ENCODE assay signal across 7 mouse cellular contexts in genomic region chr13:56703222-56703870, GRCm38 (mm10). TPM values are rescaled to one million over a fixed set of nuclear protein-coding genes. Genes with fewer than 3 reads are reported as not detected.
DNase-seq lines count a peak whose midpoint lies in the region; ATAC-seq and TF ChIP-seq lines count a peak whose summit lies in the region.

No protein-coding gene starts in this region.

- peak overlapping the region; percentile 83 for H3K4me2 ChIP-seq in hindbrain, embryonic 16.5 days (ENCODE audit: low read length)
- peak overlapping the region; percentile 71 for H3K4me2 ChIP-seq in midbrain, embryonic 12.5 days (replicated peaks)

- H3K36me3 ChIP-seq in hindbrain, embryonic 16.5 days (ENCODE audit: control insufficient read depth, insufficient read depth, low read length) = no peaks in the 10 kb centered on the region
- H3K36me3 ChIP-seq in midbrain, embryonic 12.5 days = peaks cover 10% of the 10 kb centered on the region

- peak overlapping the region; percentile 99 for H3K27ac ChIP-seq in gastrocnemius, adult 2 months
- peak overlapping the region; percentile 99 for H3K27ac ChIP-seq in hindbrain, embryonic 16.5 days (ENCODE audit: low read depth, low read length)
- peak overlapping the region; percentile 99 for H3K27ac ChIP-seq in midbrain, embryonic 12.5 days (replicated peaks)

- no peaks in the 10 kb centered on the region for H3K9me3 ChIP-seq in hindbrain, embryonic 16.5 days (ENCODE audit: control insufficient read depth, low read length)
- no peaks in the 10 kb centered on the region for H3K9me3 ChIP-seq in midbrain, embryonic 12.5 days

- TF ChIP-seq CTCF in gastrocnemius, adult 2 months (IDR thresholded peaks at IDR 0.05) = no peak

- peak overlapping the region; percentile 96 for H3K9ac ChIP-seq in hindbrain, embryonic 16.5 days (ENCODE audit: low read depth, low read length)
- peak overlapping the region; percentile 96 for H3K9ac ChIP-seq in midbrain, embryonic 12.5 days (replicated peaks)

- WGBS in hindbrain, embryonic 16.5 days = 0% methylated on average over 41 of the region's 80 CpGs
- under 1% methylated on average over 59 of the region's 80 CpGs for WGBS in midbrain, embryonic 12.5 days

- H3K4me1 ChIP-seq in hindbrain, embryonic 16.5 days (ENCODE audit: control insufficient read depth, insufficient read depth, low read depth, low read length) = peaks cover 46% of the 10 kb centered on the region
- H3K4me1 ChIP-seq in midbrain, embryonic 12.5 days = peaks cover 48% of the 10 kb centered on the region

- intact Hi-C loops in gastrocnemius, adult 2 months (cut with DNase I) = no loop called here
- intact Hi-C loops in left cerebral cortex, postnatal 4 days (cut with DNase I) = no loop called here

- peak; percentile 84 to 93 for DNase-seq in adrenal gland, adult (ENCODE audit: inconsistent age in 2 of 2, low spot score in 1 of 2)
- peak; percentile 80 for DNase-seq in gastrocnemius, adult 2 months
- peak; percentile 69 for DNase-seq in left cerebral cortex, postnatal 4 days
- peak; percentile 66 for DNase-seq in skeletal muscle tissue, adult 2 months (ENCODE audit: low read depth, low spot score)

- H3K4me3 ChIP-seq in gastrocnemius, adult 2 months = peak overlapping the region; percentile 94
- H3K4me3 ChIP-seq in hindbrain, embryonic 16.5 days (ENCODE audit: low read length) = peak overlapping the region; percentile 73
- peak overlapping the region; percentile 56 for H3K4me3 ChIP-seq in midbrain, embryonic 12.5 days

- H3K27me3 ChIP-seq in hindbrain, embryonic 16.5 days (replicated peaks; ENCODE audit: control insufficient read depth, insufficient read depth, low read length) = no peaks in the 10 kb centered on the region
- no peaks in the 10 kb centered on the region for H3K27me3 ChIP-seq in midbrain, embryonic 12.5 days

- ATAC-seq in common myeloid progenitor, adult 5-6 weeks (replicated peaks; ENCODE audit: low read depth, poor library complexity, severe bottlenecking) = peak; percentile 66
- ATAC-seq in hindbrain, embryonic 16.5 days = peak; percentile 80
- peak; percentile 81 for ATAC-seq in midbrain, embryonic 12.5 days (ENCODE audit: low FRiP score, low read depth)

RNA-seq across cellular contexts. Expression of gene Smad5, which starts 0.5 kb away (rescaled TPM):
- 29.6 and 30.8 TPM in 2 replicates for total RNA-seq in common myeloid progenitor, adult 5-6 weeks (2017)
- total RNA-seq in gastrocnemius, adult 2 months (2021) = 10 to 100 TPM; 24.4 to 24.5 TPM
- 17.2 and 21.3 TPM in 2 replicates for polyA plus RNA-seq in hindbrain, embryonic 16.5 days (2015; fragmentation: Nextera tagmentation; extraction: Ambion mirVana)
- 10 to 100 TPM; 36.0 to 41.9 TPM for total RNA-seq in left cerebral cortex, postnatal 4 days (2021)
- polyA plus RNA-seq in midbrain, embryonic 12.5 days (2016; fragmentation: Nextera tagmentation; extraction: Ambion mirVana) = 38.3 and 39.2 TPM in 2 replicates

RNA-seq across cellular contexts. Expression of gene Gm45623, which starts 50.3 kb away (rescaled TPM):
- total RNA-seq in common myeloid progenitor, adult 5-6 weeks (2017) = not detected in 2 replicates
- not detected for total RNA-seq in gastrocnemius, adult 2 months (2021)
- polyA plus RNA-seq in hindbrain, embryonic 16.5 days (2015; fragmentation: Nextera tagmentation; extraction: Ambion mirVana) = 2.5 and 2.8 TPM in 2 replicates
- total RNA-seq in left cerebral cortex, postnatal 4 days (2021) = 1 to 10 TPM; 2.4 to 2.9 TPM
- 0.16 and 0.32 TPM in 2 replicates for polyA plus RNA-seq in midbrain, embryonic 12.5 days (2016; fragmentation: Nextera tagmentation; extraction: Ambion mirVana)

Comparison
In these comparisons a context has a peak if more than half of its experiments do, and no peak if none do; other contexts are left out.
1. Peak in every context shown above with its lines: DNase-seq, ATAC-seq, H3K4me3 ChIP-seq and H3K27ac ChIP-seq.